Mouse (Mus musculus) cortical plate, adult 2 months (tissue): ENCODE results near the gene Plk2. TPM values are rescaled to one million over a fixed set of nuclear protein-coding genes. Genes with fewer than 3 reads are reported as not detected.
"Not testable (repeated sequence)": the region's sequence is repeated elsewhere in the genome, so short reads cannot be mapped to it uniquely, and the experiment has no call there.

ENCODE experiments used
- H3K27ac ChIP-seq: fragments of 200-500 bp; 2 replicates; pipeline ENCODE4 v1.5.1; 2012; ENCODE audit warnings: low read length, control low read depth, inconsistent platforms; ENCODE audit not compliant: insufficient read depth
- H3K4me1 ChIP-seq: fragments of 200-500 bp; 2 replicates; pipeline ENCODE4 v1.6.1; 2011; ENCODE audit warnings: low read length; ENCODE audit not compliant: control insufficient read depth, insufficient read depth
- H3K4me3 ChIP-seq: fragments of 200-500 bp; 2 replicates; pipeline ENCODE4 v1.5.1; 2011; ENCODE audit warnings: mild to moderate bottlenecking, low read length, control low read depth; ENCODE audit not compliant: insufficient read depth
- CTCF ChIP-seq: fragments of 200-500 bp; IDR thresholded peaks from 2 replicates; pipeline ENCODE4 v1.5.1; 2011; ENCODE audit warnings: mild to moderate bottlenecking, control low read depth, low read length; ENCODE audit not compliant: insufficient read depth; ENCODE audit errors: extremely low read depth
- POLR2A ChIP-seq: fragments of 200-500 bp; IDR thresholded peaks from 2 replicates; pipeline ENCODE4 v1.6.1; 2011; ENCODE audit warnings: mild to moderate bottlenecking, low read length, control low read depth; ENCODE audit not compliant: insufficient read depth; ENCODE audit errors: extremely low read depth
- polyA plus RNA-seq: library from polyadenylated mRNA; depleted of rRNA; stranded (reverse); fragments of >200 nt; gene quantifications from 2 replicates; pipeline ENCODE4 v1.2.3, GENCODE M21; 2012; rRNA removed

Gene Plk2
- polyA plus RNA-seq, result 108 and 110 TPM in 2 replicates

GRCm38 (mm10) chr13:110394291-110395178 lies at the start of gene Plk2:
Gene Plk2, plus strand, starts transcription at chr13:110395046.
- no peaks in the 10 kb centered on the region for H3K4me1 ChIP-seq
- TF ChIP-seq CTCF (peak; percentile 62; the same call in 1 of the 2 replicates), POLR2A (peak; percentile 100)
- peak within 1 kb of the TSS; percentile 96 for H3K4me3 ChIP-seq
- H3K27ac ChIP-seq, result peak within 1 kb of the TSS; percentile 98

GRCm38 (mm10) chr13:110346707-110347106 lies 48.1 kb upstream of the Plk2 start:
- no peaks in the 10 kb centered on the region for H3K4me1 ChIP-seq
- no peak for TF ChIP-seq POLR2A
- TF ChIP-seq CTCF, result no peak
- no peak overlapping the region for H3K27ac ChIP-seq
- no peak overlapping the region for H3K4me3 ChIP-seq

GRCm38 (mm10) chr13:110351051-110351450 lies 43.8 kb upstream of the Plk2 start:
- H3K27ac ChIP-seq, result no peak overlapping the region
- TF ChIP-seq POLR2A, result no peak
- H3K4me3 ChIP-seq, result no peak overlapping the region
- H3K4me1 ChIP-seq, result no peaks in the 10 kb centered on the region

GRCm38 (mm10) chr13:110356941-110357340 lies 37.9 kb upstream of the Plk2 start, which contains the start of gene Gapt:
Gene Gapt, minus strand, starts transcription at chr13:110357199.
- H3K4me3 ChIP-seq, result no peak within 1 kb of the TSS
- TF ChIP-seq CTCF (no peak), POLR2A (no peak)
- H3K4me1 ChIP-seq, result no peaks in the 10 kb centered on the region
- H3K27ac ChIP-seq, result no peak within 1 kb of the TSS

GRCm38 (mm10) chr13:110363722-110364121 lies 31.1 kb upstream of the Plk2 start:
- no peak for TF ChIP-seq POLR2A
- TF ChIP-seq CTCF, result no peak
- no peak overlapping the region for H3K4me3 ChIP-seq
- no peaks in the 10 kb centered on the region for H3K4me1 ChIP-seq
- H3K27ac ChIP-seq, result no peak overlapping the region

GRCm38 (mm10) chr13:110366477-110366876 lies 28.4 kb upstream of the Plk2 start:
- TF ChIP-seq POLR2A (no peak), CTCF (no peak)
- Histone ChIP-seq H3K4me3 (no peak overlapping the region), H3K4me1 (no peaks in the 10 kb centered on the region), H3K27ac (no peak overlapping the region)

- no peak overlapping the region for H3K27ac ChIP-seq
- TF ChIP-seq POLR2A, result no peak
- TF ChIP-seq CTCF, result no peak
- no peaks in the 10 kb centered on the region for H3K4me1 ChIP-seq
- H3K4me3 ChIP-seq, result no peak overlapping the region
Measured at GRCm38 (mm10) chr13:110367961-110368555, 26.8 kb upstream of the Plk2 start.

- H3K4me1 ChIP-seq, H3K4me3 ChIP-seq, H3K27ac ChIP-seq: not testable (repeated sequence)
- peak; percentile 100 for TF ChIP-seq CTCF
Measured at GRCm38 (mm10) chr13:110368556-110369040, 26.2 kb upstream of the Plk2 start.

- no peak overlapping the region for H3K4me3 ChIP-seq
- no peaks in the 10 kb centered on the region for H3K4me1 ChIP-seq
- TF ChIP-seq CTCF (no peak), POLR2A (no peak)
- no peak overlapping the region for H3K27ac ChIP-seq
Measured at GRCm38 (mm10) chr13:110369673-110370072, 25.2 kb upstream of the Plk2 start.
